Mouse (Mus musculus) kidney, postnatal 0 days (tissue): Measurements from ENCODE around the gene Olfr801. TPM values are rescaled to one million over a fixed set of nuclear protein-coding genes. Genes with fewer than 3 reads are reported as not detected.

ENCODE experiments used
- ATAC-seq: fragments of 200-750 bp; cut with Nextera tagmentation; replicated peaks from 2 replicates; pipeline ENCODE4 v1.8.0; 2017; ENCODE audit warnings: low read depth, moderate number of reproducible peaks, moderate TSS enrichment, moderate library complexity; ENCODE audit not compliant: low FRiP score
- DNase-seq: peaks from one replicate; pipeline ENCODE4 v3.0.0-alpha.2; 2016; ENCODE audit warnings: low spot score
- H3K27ac ChIP-seq: fragments of 300-500 bp; sonication (generic); 2 replicates; pipeline ENCODE4 v1.5.1; 2014; ENCODE audit warnings: mild to moderate bottlenecking
- H3K27me3 ChIP-seq: fragments of 300-500 bp; sonication (generic); 2 replicates; pipeline ENCODE4 v1.6.1; 2014; ENCODE audit warnings: low read length, mixed read lengths; ENCODE audit not compliant: insufficient read depth
- H3K36me3 ChIP-seq: fragments of 300-500 bp; sonication (generic); 2 replicates; pipeline ENCODE4 v1.6.1; 2014; ENCODE audit warnings: low read length, mixed read lengths; ENCODE audit not compliant: insufficient read depth
- H3K4me1 ChIP-seq: fragments of 300-500 bp; sonication (generic); replicated peaks from 2 replicates; pipeline ENCODE4 v1.6.1; 2014; ENCODE audit warnings: antibody characterized with exemption, low read length, mixed read lengths; ENCODE audit not compliant: insufficient read depth
- H3K4me2 ChIP-seq: fragments of 300-500 bp; sonication (generic); 2 replicates; pipeline ENCODE4 v1.6.1; 2014; ENCODE audit warnings: mild to moderate bottlenecking, low read length, moderate library complexity, mixed read lengths
- H3K4me3 ChIP-seq: fragments of 300-500 bp; sonication (generic); replicated peaks from 2 replicates; pipeline ENCODE4 v1.5.1; 2014; ENCODE audit warnings: low read depth, low read length
- H3K9ac ChIP-seq: fragments of 300-500 bp; sonication (generic); 2 replicates; pipeline ENCODE4 v1.6.1; 2014; ENCODE audit warnings: low read depth, low read length
- H3K9me3 ChIP-seq: fragments of 300-500 bp; sonication (generic); replicated peaks from 2 replicates; pipeline ENCODE4 v1.6.1; 2016; ENCODE audit warnings: low read length, inconsistent platforms, mixed read lengths
- CTCF ChIP-seq: IDR thresholded peaks from 2 replicates; pipeline ENCODE4 v1.5.1; 2016; ENCODE audit warnings: antibody characterized with exemption, low read depth, mild to moderate bottlenecking, moderate library complexity
- WGBS: fragments of 180-500 bp; shearing (Covaris S2); extraction: QIAGEN DNeasy Blood & Tissue Kit; methylation state at CpG from one replicate; pipeline ENCODE4 v1.1.7; 2014; 5-methylcytosine and 5-hydroxymethylcytosine counted together
- polyA plus RNA-seq: library from polyadenylated mRNA; unstranded; fragments of >200 nt; fragmentation: Nextera tagmentation; extraction: Ambion mirVana; gene quantifications from 2 replicates; pipeline ENCODE4 v1.2.1, GENCODE M21; 2015

The Olfr801 gene
- polyA plus RNA-seq, 1 experiment from 2014 or later = not detected

DNA sequence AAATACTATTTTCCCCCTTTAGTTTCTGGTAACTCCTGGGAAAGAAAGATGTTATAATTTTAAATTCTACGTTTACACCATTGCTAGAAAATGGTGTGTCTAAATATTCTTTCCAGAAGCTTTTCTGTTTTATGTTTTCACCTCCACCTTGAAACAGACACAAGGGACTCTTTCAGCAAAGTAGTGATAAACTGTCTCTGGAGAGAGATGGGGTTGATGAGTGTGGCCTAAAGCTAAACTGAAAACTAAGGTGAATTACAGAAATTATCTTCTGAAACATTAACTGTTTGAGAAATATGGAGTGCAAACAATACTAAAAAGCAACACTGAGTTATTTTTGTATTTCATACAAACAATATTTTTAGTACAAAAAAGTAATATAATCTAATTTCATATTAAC, 45.8 kb downstream of the Olfr801 start, which contains the start of gene Olfr798:
Gene Olfr798 (minus strand): TSS at position 101 of the 400 bp plus-strand sequence.
- H3K36me3 ChIP-seq = no peaks in the 10 kb centered on the region
- ATAC-seq (no peak), DNase-seq (no peak)
- H3K27me3 ChIP-seq = no peaks in the 10 kb centered on the region
- H3K27ac ChIP-seq = no peak within 1 kb of the TSS
- WGBS = 70% methylated on average over 1 of the region's 1 CpGs
- H3K9me3 ChIP-seq = no peaks in the 10 kb centered on the region
- H3K4me3 ChIP-seq = no peak within 1 kb of the TSS
- TF ChIP-seq CTCF = no peak
- no peaks in the 10 kb centered on the region for H3K4me1 ChIP-seq
- H3K4me2 ChIP-seq = no peak within 1 kb of the TSS
- no peak within 1 kb of the TSS for H3K9ac ChIP-seq

DNA sequence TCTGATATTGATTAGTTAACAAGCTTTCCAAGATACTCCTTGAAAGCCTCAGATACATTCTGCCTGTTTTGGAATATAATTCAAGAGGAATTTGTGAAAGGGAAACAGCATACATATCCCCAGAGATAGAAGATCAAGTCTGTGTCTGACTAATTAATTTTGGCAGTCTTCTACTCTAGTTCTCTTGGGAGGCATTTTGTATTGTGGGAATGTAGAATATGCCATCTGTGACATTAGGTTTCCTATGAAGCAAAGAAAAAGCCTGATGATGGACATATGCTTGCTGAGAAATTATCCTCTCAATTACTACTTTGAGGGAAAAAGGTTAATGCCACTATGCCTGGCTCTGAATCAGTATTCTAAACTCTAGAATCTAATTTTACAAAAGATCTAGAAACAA, 50.4 kb downstream of the Olfr801 start:
- Histone ChIP-seq H3K36me3 (no peaks in the 10 kb centered on the region), H3K27me3 (no peaks in the 10 kb centered on the region), H3K4me3 (no peak overlapping the region), H3K4me1 (no peaks in the 10 kb centered on the region), H3K9ac (no peak overlapping the region), H3K4me2 (no peak overlapping the region), H3K27ac (no peak overlapping the region), H3K9me3 (no peaks in the 10 kb centered on the region)
- ATAC-seq (no peak), DNase-seq (no peak)
- TF ChIP-seq CTCF = no peak

DNA sequence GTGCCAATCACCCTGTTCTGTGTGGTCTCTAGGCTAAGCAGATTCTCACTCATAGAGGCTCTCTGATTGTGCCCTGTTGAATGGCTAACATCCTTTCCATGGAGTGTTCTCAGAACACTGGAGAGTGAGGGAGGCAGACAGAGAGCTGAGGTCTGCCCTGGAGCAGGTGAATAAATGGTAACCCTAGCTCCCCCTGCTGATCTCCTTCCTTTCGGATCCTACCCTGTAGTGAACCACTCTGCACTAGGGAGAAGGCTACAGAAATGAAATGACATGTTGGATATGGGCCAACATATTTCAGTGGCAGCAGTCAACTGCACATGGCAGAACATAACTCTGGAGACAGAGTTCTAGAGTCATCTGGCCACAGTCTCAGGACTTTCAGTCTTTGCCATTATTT, 51.9 kb downstream of the Olfr801 start:
- ATAC-seq (no peak), DNase-seq (no peak)
- Histone ChIP-seq H3K9me3 (no peaks in the 10 kb centered on the region), H3K4me1 (no peaks in the 10 kb centered on the region), H3K27ac (no peak overlapping the region), H3K36me3 (no peaks in the 10 kb centered on the region), H3K9ac (no peak overlapping the region), H3K4me3 (no peak overlapping the region), H3K4me2 (no peak overlapping the region), H3K27me3 (no peaks in the 10 kb centered on the region)
- TF ChIP-seq CTCF = no peak
- WGBS = 26% methylated on average over 1 of the region's 1 CpGs

Other genes starting within 250 kb of the Olfr801 start
- gene Olfr786, start 246.6 kb downstream of the Olfr801 start, polyA plus RNA-seq = not detected in 2 replicates
- gene Olfr787, start 212.0 kb downstream of the Olfr801 start, polyA plus RNA-seq = not detected in 2 replicates
- gene Olfr788, start 202.9 kb downstream of the Olfr801 start, polyA plus RNA-seq = not detected in 2 replicates
- not detected in 2 replicates for gene Olfr789, start 189.1 kb downstream of the Olfr801 start, polyA plus RNA-seq
- gene Olfr790, start 175.4 kb downstream of the Olfr801 start, polyA plus RNA-seq = not detected in 2 replicates
- gene Olfr791, start 152.1 kb downstream of the Olfr801 start, polyA plus RNA-seq = not detected in 2 replicates
- gene Olfr792, start 134.7 kb downstream of the Olfr801 start, polyA plus RNA-seq = not detected in 2 replicates
- not detected in 2 replicates for gene Olfr794, start 106.2 kb downstream of the Olfr801 start, polyA plus RNA-seq
- gene Olfr796, start 61.3 kb downstream of the Olfr801 start, polyA plus RNA-seq = not detected in 2 replicates
- gene Olfr798, start 45.9 kb downstream of the Olfr801 start, polyA plus RNA-seq = not detected in 2 replicates
- not detected in 2 replicates for gene Olfr799, start 36.4 kb downstream of the Olfr801 start, polyA plus RNA-seq
- gene Olfr800, start 16.2 kb downstream of the Olfr801 start, polyA plus RNA-seq = not detected in 2 replicates
- not detected in 2 replicates for gene Olfr802, start 14.3 kb upstream of the Olfr801 start, polyA plus RNA-seq
- not detected in 2 replicates for gene Olfr803, start 20.4 kb upstream of the Olfr801 start, polyA plus RNA-seq
- gene Olfr804, start 29.3 kb upstream of the Olfr801 start, polyA plus RNA-seq = not detected in 2 replicates
- not detected in 2 replicates for gene Olfr805, start 55.5 kb upstream of the Olfr801 start, polyA plus RNA-seq
- not detected in 2 replicates for gene Olfr806, start 68.1 kb upstream of the Olfr801 start, polyA plus RNA-seq
- gene Olfr807, start 83.9 kb upstream of the Olfr801 start, polyA plus RNA-seq = not detected in 2 replicates
- not detected in 2 replicates for gene Olfr808, start 91.6 kb upstream of the Olfr801 start, polyA plus RNA-seq
- not detected in 2 replicates for gene Olfr809, start 100.8 kb upstream of the Olfr801 start, polyA plus RNA-seq
- gene Olfr810, start 121.1 kb upstream of the Olfr801 start, polyA plus RNA-seq = not detected in 2 replicates
- not detected in 2 replicates for gene Olfr811, start 130.5 kb upstream of the Olfr801 start, polyA plus RNA-seq
- not detected in 2 replicates for gene Olfr812, start 172.2 kb upstream of the Olfr801 start, polyA plus RNA-seq
- not detected in 2 replicates for gene Olfr813, start 181.5 kb upstream of the Olfr801 start, polyA plus RNA-seq
- gene Olfr814, start 206.0 kb upstream of the Olfr801 start, polyA plus RNA-seq = not detected in 2 replicates
- not detected in 2 replicates for gene Olfr815, start 232.0 kb upstream of the Olfr801 start, polyA plus RNA-seq
- gene Olfr816, start 241.7 kb upstream of the Olfr801 start, polyA plus RNA-seq = not detected in 2 replicates